Mouse (Mus musculus) retina, postnatal 7 days (tissue): ENCODE data around the gene Rnd1.
A peak's percentile ranks its signal among the peaks of the same experiment; 100 is the strongest.

ENCODE experiments used
- DNase-seq: peaks from one replicate; pipeline ENCODE4 v3.0.0-alpha.2; 2012; ENCODE audit warnings: low read depth, low spot score

Rnd1 gene

GRCm38 (mm10) chr15:98676940-98677728 lies at the start of gene Rnd1:
Gene Rnd1, minus strand, starts transcription at chr15:98677461.
- peak; percentile 80 for DNase-seq

- DNase-seq, result no peak
Observed at GRCm38 (mm10) chr15:98726746-98727145, 49.5 kb upstream of the Rnd1 start.

GRCm38 (mm10) chr15:98726079-98726478 lies 48.8 kb upstream of the Rnd1 start:
- DNase-seq, result no peak

GRCm38 (mm10) chr15:98724441-98724840 lies 47.2 kb upstream of the Rnd1 start:
- no peak for DNase-seq

DNA sequence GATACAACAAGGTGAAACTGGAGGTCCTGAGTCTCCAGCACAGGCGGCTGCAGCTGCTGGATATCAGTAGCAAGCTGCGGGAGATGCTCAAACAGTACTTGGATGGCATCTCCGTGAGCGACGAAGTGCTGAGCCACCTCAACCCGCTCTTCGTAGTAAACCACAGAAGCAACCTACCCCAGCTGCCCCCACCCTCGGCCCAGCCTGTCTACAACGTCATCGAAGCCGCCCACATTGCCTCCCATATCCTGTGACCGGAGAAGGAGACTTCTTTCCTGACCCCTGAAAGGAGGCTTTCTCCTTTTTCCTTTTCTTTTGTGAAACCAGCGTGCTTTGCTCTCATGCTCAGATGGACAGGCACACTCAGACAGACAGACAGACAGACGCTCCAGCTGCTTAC lies 45.6 kb upstream of the Rnd1 start:
- no peak for DNase-seq

DNA sequence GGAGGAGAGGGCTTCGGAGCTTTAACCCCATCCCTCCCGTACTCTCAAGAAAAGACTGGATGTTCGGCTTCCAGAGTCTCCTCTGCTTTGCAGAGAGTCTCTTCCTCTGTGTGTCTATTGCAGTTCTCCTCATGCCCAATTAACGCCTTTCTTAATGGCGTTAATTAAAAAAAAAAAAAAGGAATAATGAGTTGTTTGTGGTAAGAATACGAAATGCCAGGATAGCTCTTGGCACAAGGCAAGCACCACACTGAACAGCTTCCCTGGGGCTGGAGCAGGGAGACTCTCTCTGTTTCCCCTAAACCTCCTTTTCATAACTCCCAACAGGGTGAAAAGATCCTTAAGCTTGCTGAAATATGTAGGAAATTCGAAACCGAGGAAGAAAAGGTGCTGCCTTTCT lies 44.9 kb upstream of the Rnd1 start:
- DNase-seq, result no peak

DNA sequence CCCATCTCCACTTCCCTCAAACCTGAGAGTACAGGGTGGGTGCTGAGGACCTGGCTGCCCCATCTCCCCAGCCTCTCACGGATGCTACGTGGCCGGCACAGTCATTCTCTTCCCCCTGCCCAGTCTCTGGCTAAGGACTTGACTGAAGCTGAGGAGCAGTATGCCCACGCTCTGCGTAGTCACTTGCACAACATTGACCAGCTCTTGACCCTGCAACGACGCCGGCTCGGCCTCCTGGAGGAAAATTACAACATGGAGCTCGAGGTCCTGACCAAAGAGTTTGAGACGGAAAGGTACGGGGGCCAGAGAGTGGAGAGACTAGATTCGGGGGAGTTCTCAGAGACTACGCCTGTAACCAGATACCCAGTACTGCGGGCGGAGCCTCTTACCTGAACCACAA lies 40.0 kb upstream of the Rnd1 start:
- DNase-seq, result no peak

- no peak for DNase-seq
Observed at GRCm38 (mm10) chr15:98714230-98714652, 37.0 kb upstream of the Rnd1 start.

GRCm38 (mm10) chr15:98710442-98710841 lies 33.2 kb upstream of the Rnd1 start:
- DNase-seq, result peak; percentile 42

DNA sequence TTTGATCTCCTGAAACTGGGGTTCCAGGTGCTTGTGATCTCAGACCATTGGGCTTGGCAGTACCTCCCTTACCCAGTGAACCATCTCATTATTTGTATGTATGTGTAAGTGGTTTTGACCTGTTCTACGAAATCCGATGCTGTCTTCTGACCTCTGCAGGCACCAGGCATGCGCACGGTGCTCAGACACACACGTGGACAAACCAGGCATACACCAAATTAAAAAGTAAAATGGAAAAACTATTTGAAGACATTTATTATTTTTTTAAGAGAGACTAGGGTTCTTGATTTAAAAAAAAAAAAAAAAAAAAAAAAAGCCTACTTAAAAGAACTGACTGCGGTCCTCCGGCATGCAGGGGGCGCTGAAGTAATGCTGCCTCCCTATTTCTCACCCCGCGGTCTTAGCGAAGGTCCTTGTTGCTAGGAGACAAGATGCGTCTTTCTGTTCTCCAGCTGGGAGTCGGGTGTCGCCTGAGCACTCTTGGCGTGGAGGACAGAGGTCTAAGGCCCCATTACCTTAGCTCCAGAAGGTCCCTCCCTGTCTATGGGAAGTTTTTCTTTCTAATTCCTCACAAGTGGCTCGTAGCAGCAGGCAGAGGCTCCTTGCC lies 30.6 kb upstream of the Rnd1 start, which contains the start of gene Ccdc65:
Gene Ccdc65 (plus strand): TSS at position 442 of the 607 bp plus-strand sequence.
- DNase-seq, result peak; percentile 86

DNA sequence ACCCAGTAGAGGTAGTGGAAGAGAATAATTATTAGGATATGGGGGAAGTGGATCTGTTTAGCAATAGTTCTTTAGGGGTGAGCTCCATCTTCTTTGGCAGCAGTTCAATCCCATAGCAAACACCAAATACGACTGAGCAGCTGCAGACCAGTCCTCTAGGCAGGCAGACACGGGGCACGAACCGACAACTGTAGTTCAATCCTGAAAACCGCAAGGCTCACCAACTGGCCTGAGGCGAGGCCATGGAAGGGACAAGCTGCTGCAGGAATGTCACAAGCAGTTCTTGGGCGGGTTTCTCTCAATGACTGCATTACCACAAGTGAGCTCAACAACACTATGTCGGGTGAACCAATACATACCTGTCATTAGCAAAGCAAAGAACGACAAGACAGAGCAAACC lies 27.1 kb upstream of the Rnd1 start:
- DNase-seq, result no peak

- DNase-seq, result peak; percentile 79
Observed at GRCm38 (mm10) chr15:98699190-98700105, 22.2 kb upstream of the Rnd1 start.

- DNase-seq, result no peak
Observed at GRCm38 (mm10) chr15:98696216-98696615, 19.0 kb upstream of the Rnd1 start.

DNA sequence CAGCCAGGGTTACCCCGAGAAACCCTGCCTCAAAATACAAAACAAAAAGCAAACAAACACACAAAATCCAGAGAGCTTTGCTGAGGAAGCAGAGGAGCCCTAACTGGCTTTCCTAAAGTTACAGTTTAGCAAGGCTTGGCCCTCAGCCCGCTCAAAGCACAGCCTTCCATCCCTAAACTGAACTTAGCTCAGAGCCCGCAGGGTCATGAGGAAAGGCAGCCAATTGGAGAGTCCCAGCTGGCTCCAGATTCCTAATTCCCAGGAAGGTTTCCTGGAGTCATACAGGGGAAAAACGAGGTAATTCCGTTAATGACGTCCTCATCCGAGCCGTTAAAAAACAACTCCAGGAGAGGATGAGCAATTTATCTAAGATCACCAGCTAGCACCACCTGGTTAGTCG lies 18.5 kb upstream of the Rnd1 start:
- DNase-seq, result no peak

- no peak for DNase-seq
Observed at GRCm38 (mm10) chr15:98692171-98692715, 15.0 kb upstream of the Rnd1 start.

DNA sequence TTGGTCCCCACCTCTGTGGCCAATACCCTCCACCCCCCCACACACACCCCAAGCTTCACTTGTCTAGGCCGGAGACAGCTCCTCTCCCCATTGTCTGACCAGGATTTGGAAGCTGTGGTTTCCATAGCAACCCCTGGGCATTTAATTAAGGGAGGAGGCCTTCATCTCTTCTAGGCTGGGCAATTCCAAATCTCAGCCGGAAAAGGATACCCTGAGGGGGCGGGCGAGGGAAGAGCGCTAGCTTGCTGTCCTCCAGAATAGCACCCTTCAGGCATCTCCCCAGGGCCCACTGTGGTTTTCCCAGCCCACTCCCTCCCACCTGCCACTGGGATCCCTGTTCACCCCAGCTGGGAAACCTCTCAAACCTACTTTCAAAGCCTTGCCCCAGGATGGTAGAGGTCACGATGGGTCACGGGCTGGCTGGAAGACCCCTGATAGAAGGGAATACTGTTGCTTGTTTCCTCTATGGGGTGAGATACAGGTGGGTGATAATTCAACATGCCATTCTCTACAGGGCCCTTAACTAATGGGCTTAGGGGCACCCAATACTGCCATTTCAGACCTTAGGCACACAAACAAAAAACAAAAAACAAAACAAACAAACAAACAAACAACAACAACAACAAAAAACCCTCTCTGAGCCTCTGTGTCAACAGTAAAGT lies 14.4 kb upstream of the Rnd1 start:
- no peak for DNase-seq

DNA sequence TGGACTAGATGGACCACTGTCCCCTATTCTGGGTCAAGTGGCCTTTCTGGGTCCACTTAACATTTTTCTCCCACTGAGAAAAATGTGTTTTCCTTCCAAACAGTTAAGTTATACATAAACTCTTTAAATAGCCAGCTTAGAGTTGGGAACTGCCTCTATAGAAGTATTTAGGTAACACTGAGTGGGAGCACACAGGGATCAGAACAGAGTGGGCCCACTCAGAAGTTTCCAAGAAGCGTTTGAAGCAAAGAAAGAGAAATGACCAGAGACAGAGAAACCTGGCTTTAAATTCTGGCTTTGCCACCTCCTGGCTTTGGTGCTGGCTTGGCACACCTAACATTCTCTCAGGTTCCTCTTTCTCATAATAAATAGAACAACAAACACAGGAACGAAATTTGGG lies 12.4 kb upstream of the Rnd1 start:
- DNase-seq, result no peak

GRCm38 (mm10) chr15:98685926-98686325 lies 8.7 kb upstream of the Rnd1 start:
- no peak for DNase-seq

DNA sequence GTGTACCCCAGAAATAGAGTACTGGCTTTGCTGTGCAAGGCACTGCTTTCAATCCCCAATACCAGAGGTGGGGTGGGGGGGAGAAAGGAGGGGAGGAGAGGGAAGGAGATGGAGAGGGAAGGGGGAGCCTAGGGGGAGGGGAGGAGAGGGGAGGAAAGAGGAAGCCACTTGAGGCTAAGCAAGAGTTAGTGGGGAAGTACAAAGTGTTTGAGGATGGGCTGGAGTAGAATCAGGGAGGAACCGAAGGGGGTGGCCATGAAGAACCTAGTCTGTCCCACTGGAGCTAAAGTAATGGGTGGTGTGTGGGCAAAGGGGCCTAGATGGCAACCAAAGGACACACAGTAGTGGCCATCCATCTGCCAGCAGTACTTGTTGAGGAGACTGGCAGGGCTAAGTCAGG lies 6.5 kb upstream of the Rnd1 start:
- no peak for DNase-seq

DNA sequence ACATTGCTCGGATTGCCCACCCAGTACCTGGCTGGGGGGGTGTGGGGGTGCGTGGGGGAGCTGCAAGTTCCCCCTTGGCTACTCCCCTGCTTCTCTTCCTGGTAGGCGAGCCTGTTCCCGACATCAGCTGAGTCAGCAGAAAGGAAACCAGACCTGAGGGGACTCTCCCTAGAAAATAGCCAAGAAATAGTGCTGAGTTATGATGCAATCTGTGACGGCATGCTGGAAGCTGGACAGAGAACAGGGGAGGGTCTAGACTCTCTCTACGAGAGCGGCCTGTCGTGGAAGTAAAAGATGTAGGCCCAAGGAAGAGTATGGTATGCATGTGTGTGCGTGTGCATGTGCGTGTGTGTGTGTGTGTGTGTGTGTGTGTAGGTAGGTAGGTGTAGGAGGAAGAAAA lies 5.9 kb upstream of the Rnd1 start:
- no peak for DNase-seq

- no peak for DNase-seq
Observed at GRCm38 (mm10) chr15:98681633-98682032, 4.4 kb upstream of the Rnd1 start.
